Mouse (Mus musculus) kidney, adult 11 months (tissue): Measurements from ENCODE around the gene Espnl.

Experiments
- DNase-seq: peaks from one replicate; pipeline ENCODE4 v3.0.0; 2022

The Espnl gene

DNA sequence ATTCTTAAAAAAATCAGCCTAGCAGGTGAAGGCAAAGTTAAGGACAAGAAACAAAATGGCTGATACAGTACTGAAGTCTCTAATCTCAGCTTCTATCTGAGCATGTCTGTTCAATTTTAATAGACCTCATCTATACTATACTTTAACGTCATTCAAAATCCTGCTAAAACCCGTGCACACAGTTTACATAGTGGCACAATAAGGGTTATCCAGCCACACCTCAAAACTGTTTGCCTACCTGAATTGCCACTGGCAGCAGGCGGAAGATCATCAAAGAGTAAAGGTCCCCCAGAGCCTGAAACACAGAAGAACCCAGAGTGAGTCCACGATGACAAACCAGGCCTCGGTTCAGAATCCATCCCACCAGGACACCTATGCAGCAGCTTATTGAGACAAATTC lies 68.5 kb downstream of the Espnl start:
- DNase-seq: no peak

DNA sequence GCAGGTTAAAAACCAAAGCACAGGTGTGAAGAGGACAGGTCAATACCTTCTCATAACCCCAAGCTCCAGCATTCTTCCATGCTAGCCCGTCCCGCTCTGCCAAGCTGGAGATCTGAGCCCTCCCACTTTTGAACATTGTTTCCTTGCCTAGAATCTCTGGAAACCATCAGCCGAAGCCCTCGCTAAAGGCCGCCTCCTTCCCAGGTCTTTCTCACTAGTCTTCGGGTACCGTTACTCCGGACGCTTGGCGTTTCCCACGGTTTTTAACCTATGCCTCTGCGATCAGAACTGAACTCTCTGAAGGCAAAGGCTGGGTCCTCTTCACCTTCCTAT lies 76.0 kb downstream of the Espnl start:
- DNase-seq: no peak
